Mouse (Mus musculus) forebrain, embryonic 15.5 days (tissue): ENCODE results near the gene Fam53b. TPM values are rescaled to one million over a fixed set of nuclear protein-coding genes. Genes with fewer than 3 reads are reported as not detected.
A peak's percentile ranks its signal among the peaks of the same experiment; 100 is the strongest.

Experiments used
- ATAC-seq: fragments of 200-750 bp; cut with Nextera tagmentation; replicated peaks from 2 replicates; pipeline ENCODE4 v1.8.0; 2017; ENCODE audit warnings: mild to moderate bottlenecking, moderate TSS enrichment, moderate library complexity
- H3K27ac ChIP-seq: fragments of 300-500 bp; sonication (generic); replicated peaks from 2 replicates; pipeline ENCODE4 v1.5.1; 2015; ENCODE audit warnings: mild to moderate bottlenecking, inconsistent platforms
- H3K27me3 ChIP-seq: fragments of 300-500 bp; sonication (generic); 2 replicates; pipeline ENCODE4 v1.6.1; 2015; ENCODE audit warnings: inconsistent platforms
- H3K36me3 ChIP-seq: fragments of 300-500 bp; sonication (generic); 2 replicates; pipeline ENCODE4 v1.6.1; 2015; ENCODE audit warnings: mild to moderate bottlenecking, inconsistent platforms
- H3K4me1 ChIP-seq: fragments of 300-500 bp; sonication (generic); 2 replicates; pipeline ENCODE4 v1.6.1; 2015; ENCODE audit warnings: inconsistent platforms
- H3K4me2 ChIP-seq: fragments of 300-500 bp; sonication (generic); replicated peaks from 2 replicates; pipeline ENCODE4 v1.6.1; 2015; ENCODE audit warnings: mild to moderate bottlenecking, inconsistent platforms
- H3K4me3 ChIP-seq: fragments of 300-500 bp; sonication (generic); 2 replicates; pipeline ENCODE4 v1.5.1; 2015; ENCODE audit warnings: mild to moderate bottlenecking, inconsistent platforms
- H3K9ac ChIP-seq: fragments of 300-500 bp; sonication (generic); replicated peaks from 2 replicates; pipeline ENCODE4 v1.6.1; 2015; ENCODE audit warnings: mild to moderate bottlenecking, inconsistent platforms
- H3K9me3 ChIP-seq: fragments of 300-500 bp; sonication (generic); 2 replicates; pipeline ENCODE4 v1.6.1; 2016; ENCODE audit warnings: inconsistent platforms
- WGBS: fragments of 180-500 bp; shearing (Covaris S2); methylation state at CpG from one replicate; pipeline ENCODE4 v1.1.7; 2015; ENCODE audit warnings: mixed read lengths; 5-methylcytosine and 5-hydroxymethylcytosine counted together
- polyA plus RNA-seq: library from polyadenylated mRNA; unstranded; fragments of >200 nt; fragmentation: Nextera tagmentation; extraction: Ambion mirVana; gene quantifications from 2 replicates; pipeline ENCODE4 v1.2.1, GENCODE M21; 2015

Fam53b gene
- polyA plus RNA-seq, 1 experiment from 2014 or later = 27.8 TPM

DNA sequence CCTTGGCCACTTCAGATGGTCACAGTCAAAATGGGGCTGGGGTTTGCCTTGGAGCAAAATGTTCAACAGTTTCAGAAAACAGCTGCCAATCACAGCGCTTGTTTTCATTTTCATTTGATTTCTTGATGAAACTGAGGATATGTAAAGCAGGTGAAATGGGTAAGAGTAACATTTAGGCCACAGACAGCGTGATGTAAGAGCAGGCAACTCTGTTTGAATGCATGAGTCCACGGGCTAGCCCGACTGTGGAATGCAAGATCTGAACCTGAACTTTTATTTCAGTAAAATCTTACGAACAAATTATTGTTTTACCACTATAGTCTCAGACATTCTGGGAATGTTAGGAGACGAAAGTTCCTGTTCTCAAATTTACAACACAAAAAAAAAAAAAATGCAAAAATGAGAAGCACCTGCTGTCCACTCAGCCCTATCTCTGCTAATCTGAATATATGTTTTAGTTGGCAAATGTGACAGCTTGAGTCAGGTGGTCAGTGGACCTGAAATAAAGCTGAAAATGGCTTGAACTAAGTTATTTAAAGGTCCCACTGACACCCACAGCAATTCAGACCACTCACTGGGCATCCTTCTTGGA, 53.0 kb downstream of the Fam53b start:
- Histone ChIP-seq H3K27ac (peak overlapping the region; percentile 74), H3K4me2 (no peak overlapping the region), H3K9ac (no peak overlapping the region), H3K9me3 (no peaks in the 10 kb centered on the region), H3K27me3 (no peaks in the 10 kb centered on the region), H3K36me3 (peaks cover 8% of the 10 kb centered on the region), H3K4me1 (peaks cover 20% of the 10 kb centered on the region), H3K4me3 (no peak overlapping the region)
- no peak for ATAC-seq
- WGBS = 92% methylated on average over 6 of the region's 6 CpGs

- no peak for ATAC-seq
Measured at GRCm38 (mm10) chr7:132759926-132760325, 53.8 kb downstream of the Fam53b start.

GRCm38 (mm10) chr7:132759405-132759891, 54.2 kb downstream of the Fam53b start:
- H3K36me3 ChIP-seq = peaks cover 8% of the 10 kb centered on the region
- ATAC-seq = peak; percentile 51
- H3K4me3 ChIP-seq = no peak overlapping the region
- H3K4me2 ChIP-seq = no peak overlapping the region
- H3K4me1 ChIP-seq = peaks cover 21% of the 10 kb centered on the region
- H3K9me3 ChIP-seq = no peaks in the 10 kb centered on the region
- H3K9ac ChIP-seq = no peak overlapping the region
- peak overlapping the region; percentile 74 for H3K27ac ChIP-seq
- 77% methylated on average over 22 of the region's 22 CpGs for WGBS
- H3K27me3 ChIP-seq = no peaks in the 10 kb centered on the region

More at GRCm38 (mm10) chr7:132759926-132760325, 53.8 kb downstream of the Fam53b start:
- 59% methylated on average over 6 of the region's 6 CpGs for WGBS
- peaks cover 17% of the 10 kb centered on the region for H3K4me1 ChIP-seq
- H3K27ac ChIP-seq = peak overlapping the region; percentile 74
- no peaks in the 10 kb centered on the region for H3K9me3 ChIP-seq
- peaks cover 8% of the 10 kb centered on the region for H3K36me3 ChIP-seq
- H3K9ac ChIP-seq = no peak overlapping the region
- no peak overlapping the region for H3K4me2 ChIP-seq
- H3K27me3 ChIP-seq = no peaks in the 10 kb centered on the region
- no peak overlapping the region for H3K4me3 ChIP-seq

DNA sequence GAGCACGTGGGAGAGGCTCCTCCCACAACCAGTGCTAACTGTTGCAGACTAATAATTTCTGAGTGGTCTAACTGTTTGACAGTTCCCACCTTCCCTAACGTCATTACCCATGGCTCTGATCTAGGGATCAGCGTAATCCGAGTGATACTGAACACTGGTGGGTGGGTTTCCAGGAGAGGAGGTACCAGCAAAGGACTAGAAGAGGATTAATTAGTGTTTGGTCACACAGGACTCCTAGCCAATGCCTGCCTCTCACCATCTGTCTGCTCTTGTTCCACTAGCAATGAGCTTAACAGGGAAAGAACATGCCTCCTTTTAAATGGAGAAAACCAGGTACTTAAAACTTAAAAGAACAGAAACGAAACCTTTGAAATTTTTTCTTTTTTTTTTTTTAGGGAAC, 54.8 kb downstream of the Fam53b start:
- peak overlapping the region; percentile 74 for H3K27ac ChIP-seq

GRCm38 (mm10) chr7:132756325-132756724, 57.4 kb downstream of the Fam53b start:
- Histone ChIP-seq H3K9me3 (no peaks in the 10 kb centered on the region), H3K36me3 (peaks cover 8% of the 10 kb centered on the region), H3K4me1 (peaks cover 33% of the 10 kb centered on the region), H3K4me3 (no peak overlapping the region), H3K4me2 (no peak overlapping the region), H3K27me3 (no peaks in the 10 kb centered on the region), H3K9ac (no peak overlapping the region), H3K27ac (no peak overlapping the region)
- no peak for ATAC-seq
- WGBS = 93% methylated on average over 5 of the region's 5 CpGs

More for the DNA sequence above, 54.8 kb downstream of the Fam53b start:
- no peak overlapping the region for H3K9ac ChIP-seq
- peak; percentile 47; the same call in 1 of the 2 replicates for ATAC-seq
- H3K36me3 ChIP-seq = peaks cover 8% of the 10 kb centered on the region
- peaks cover 27% of the 10 kb centered on the region for H3K4me1 ChIP-seq
- no peaks in the 10 kb centered on the region for H3K27me3 ChIP-seq
- no peak overlapping the region for H3K4me2 ChIP-seq
- H3K4me3 ChIP-seq = no peak overlapping the region
- WGBS = 49% methylated on average over 5 of the region's 5 CpGs
- H3K9me3 ChIP-seq = no peaks in the 10 kb centered on the region

GRCm38 (mm10) chr7:132754389-132754750, 59.3 kb downstream of the Fam53b start:
- peaks cover 22% of the 10 kb centered on the region for H3K4me1 ChIP-seq
- H3K9me3 ChIP-seq = no peaks in the 10 kb centered on the region
- H3K27me3 ChIP-seq = no peaks in the 10 kb centered on the region
- no peak for ATAC-seq
- H3K4me3 ChIP-seq = no peak overlapping the region
- 62% methylated on average over 3 of the region's 3 CpGs for WGBS
- H3K36me3 ChIP-seq = peaks cover 8% of the 10 kb centered on the region
- no peak overlapping the region for H3K9ac ChIP-seq
- peak overlapping the region; percentile 55 for H3K27ac ChIP-seq
- no peak overlapping the region for H3K4me2 ChIP-seq

GRCm38 (mm10) chr7:132753518-132754388, 59.9 kb downstream of the Fam53b start:
- Histone ChIP-seq H3K27ac (peak overlapping the region; percentile 55), H3K27me3 (no peaks in the 10 kb centered on the region), H3K9me3 (no peaks in the 10 kb centered on the region), H3K4me3 (no peak overlapping the region), H3K4me1 (peaks cover 18% of the 10 kb centered on the region), H3K9ac (no peak overlapping the region), H3K4me2 (no peak overlapping the region), H3K36me3 (peaks cover 8% of the 10 kb centered on the region)
- peak; percentile 53 for ATAC-seq
- 54% methylated on average over 4 of the region's 4 CpGs for WGBS

- 70% methylated on average over 2 of the region's 2 CpGs for WGBS
- no peaks in the 10 kb centered on the region for H3K27me3 ChIP-seq
- no peaks in the 10 kb centered on the region for H3K9me3 ChIP-seq
Measured at GRCm38 (mm10) chr7:132751716-132752115, 62.0 kb downstream of the Fam53b start.

DNA sequence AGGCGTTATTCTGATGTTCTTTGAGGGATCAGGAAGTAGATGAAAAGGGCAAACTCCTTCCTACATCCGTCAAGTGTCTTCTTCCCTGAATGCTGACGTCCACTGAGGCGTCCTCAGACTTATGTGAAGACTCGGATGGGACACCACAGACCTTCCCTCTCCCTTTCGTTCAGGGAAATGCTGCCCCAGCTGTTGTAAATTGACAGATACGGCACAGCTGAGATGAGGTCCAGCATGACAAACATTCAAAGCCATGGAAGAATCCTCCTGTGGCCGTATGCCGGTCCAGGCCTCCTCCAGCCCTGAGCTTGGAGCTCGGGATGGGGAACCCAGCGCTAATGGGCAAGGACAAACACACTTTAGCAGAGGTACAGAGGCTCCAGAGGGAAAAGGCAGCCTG, 64.2 kb downstream of the Fam53b start:
- no peaks in the 10 kb centered on the region for H3K36me3 ChIP-seq
- H3K4me2 ChIP-seq = no peak overlapping the region
- H3K9me3 ChIP-seq = no peaks in the 10 kb centered on the region
- H3K27ac ChIP-seq = no peak overlapping the region
- 93% methylated on average over 11 of the region's 11 CpGs for WGBS
- H3K9ac ChIP-seq = no peak overlapping the region
- H3K4me3 ChIP-seq = no peak overlapping the region
- no peak for ATAC-seq
- no peaks in the 10 kb centered on the region for H3K27me3 ChIP-seq
- H3K4me1 ChIP-seq = peaks cover 12% of the 10 kb centered on the region

More at GRCm38 (mm10) chr7:132751716-132752115, 62.0 kb downstream of the Fam53b start:
- H3K27ac ChIP-seq = no peak overlapping the region
- no peak overlapping the region for H3K4me2 ChIP-seq
- no peak overlapping the region for H3K4me3 ChIP-seq
- no peak overlapping the region for H3K9ac ChIP-seq
- ATAC-seq = no peak
- no peaks in the 10 kb centered on the region for H3K36me3 ChIP-seq
- H3K4me1 ChIP-seq = peaks cover 18% of the 10 kb centered on the region

GRCm38 (mm10) chr7:132748076-132748769, 65.5 kb downstream of the Fam53b start:
- no peak for ATAC-seq
- H3K4me1 ChIP-seq = peaks cover 1% of the 10 kb centered on the region
- no peaks in the 10 kb centered on the region for H3K36me3 ChIP-seq
- no peak overlapping the region for H3K4me3 ChIP-seq
- H3K27me3 ChIP-seq = no peaks in the 10 kb centered on the region
- H3K27ac ChIP-seq = no peak overlapping the region
- no peak overlapping the region for H3K9ac ChIP-seq
- no peaks in the 10 kb centered on the region for H3K9me3 ChIP-seq
- 93% methylated on average over 3 of the region's 3 CpGs for WGBS
- no peak overlapping the region for H3K4me2 ChIP-seq

GRCm38 (mm10) chr7:132747096-132747495, 66.6 kb downstream of the Fam53b start:
- WGBS = 82% methylated on average over 6 of the region's 6 CpGs
- H3K27me3 ChIP-seq = no peaks in the 10 kb centered on the region
- H3K4me2 ChIP-seq = no peak overlapping the region
- peaks cover 5% of the 10 kb centered on the region; the same call in 1 of the 2 replicates for H3K4me1 ChIP-seq
- H3K4me3 ChIP-seq = no peak overlapping the region
- H3K36me3 ChIP-seq = no peaks in the 10 kb centered on the region
- H3K27ac ChIP-seq = no peak overlapping the region
- H3K9ac ChIP-seq = no peak overlapping the region
- ATAC-seq = no peak
- H3K9me3 ChIP-seq = no peaks in the 10 kb centered on the region

DNA sequence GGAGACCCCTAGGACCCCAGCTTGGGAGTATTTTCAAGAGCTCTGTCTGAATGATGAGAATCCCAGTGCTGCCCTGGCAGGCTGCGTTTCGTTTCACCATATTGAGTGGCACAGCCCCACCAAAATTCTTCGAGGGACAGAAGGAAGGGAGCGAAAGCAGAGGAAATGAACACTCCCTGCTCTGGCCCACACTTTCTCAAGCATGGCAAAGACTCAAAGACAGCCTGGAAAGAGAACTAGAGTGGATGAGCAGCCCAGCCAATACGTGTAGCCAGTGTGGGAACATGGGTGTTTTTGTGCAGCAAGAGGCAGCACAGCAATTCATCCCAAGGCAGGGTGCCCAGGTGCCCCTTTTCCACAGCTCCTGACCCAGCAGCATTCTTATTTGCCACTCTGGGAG, 70.8 kb downstream of the Fam53b start:
- peak overlapping the region; percentile 23 for H3K27ac ChIP-seq
- H3K27me3 ChIP-seq = no peaks in the 10 kb centered on the region
- no peak for ATAC-seq
- H3K4me1 ChIP-seq = peaks cover 5% of the 10 kb centered on the region; the same call in 1 of the 2 replicates
- WGBS = 78% methylated on average over 5 of the region's 5 CpGs
- H3K4me2 ChIP-seq = no peak overlapping the region
- H3K4me3 ChIP-seq = no peak overlapping the region
- no peaks in the 10 kb centered on the region for H3K9me3 ChIP-seq
- no peak overlapping the region for H3K9ac ChIP-seq
- no peaks in the 10 kb centered on the region for H3K36me3 ChIP-seq
